Mouse (Mus musculus) bone marrow macrophage, adult 2 months (primary cell): ENCODE measurements around the gene Thap8.

ENCODE experiments used
- CTCF ChIP-seq: IDR thresholded peaks from 2 replicates; pipeline ENCODE4 v1.5.1; 2012; ENCODE audit warnings: low read depth, mild to moderate bottlenecking, low read length, moderate library complexity
- POLR2A ChIP-seq: IDR thresholded peaks from 2 replicates; pipeline ENCODE4 v1.6.1; 2012; ENCODE audit warnings: mild to moderate bottlenecking, low read depth, low read length, borderline replicate concordance

- TF ChIP-seq CTCF (no peak), POLR2A (no peak)
Observed at GRCm38 (mm10) chr7:30265531-30265930, 14.4 kb upstream of the Thap8 start.
